Mouse (Mus musculus) liver, embryonic 12.5 days (tissue): ENCODE data around the gene Ceacam16. TPM values are rescaled to one million over a fixed set of nuclear protein-coding genes. Genes with fewer than 3 reads are reported as not detected.
A peak's percentile ranks its signal among the peaks of the same experiment; 100 is the strongest.

ENCODE experiments used
- ATAC-seq: fragments of 200-750 bp; cut with Nextera tagmentation; 2 replicates; pipeline ENCODE4 v1.8.0; 2017; ENCODE audit warnings: moderate number of reproducible peaks, mild to moderate bottlenecking, moderate library complexity
- H3K27ac ChIP-seq: fragments of 300-500 bp; sonication (generic); 2 replicates; pipeline ENCODE4 v1.5.1; 2016; ENCODE audit warnings: mild to moderate bottlenecking
- H3K27me3 ChIP-seq: fragments of 300-500 bp; sonication (generic); replicated peaks from 2 replicates; pipeline ENCODE4 v1.6.1; 2016; ENCODE audit warnings: mild to moderate bottlenecking, moderate library complexity
- H3K36me3 ChIP-seq: fragments of 300-500 bp; sonication (generic); 2 replicates; pipeline ENCODE4 v1.6.1; 2016; ENCODE audit warnings: mild to moderate bottlenecking, moderate library complexity
- H3K4me1 ChIP-seq: fragments of 300-500 bp; sonication (generic); 2 replicates; pipeline ENCODE4 v1.6.1; 2016
- H3K4me2 ChIP-seq: fragments of 300-500 bp; sonication (generic); 2 replicates; pipeline ENCODE4 v1.6.1; 2016; ENCODE audit warnings: mild to moderate bottlenecking, moderate library complexity
- H3K4me3 ChIP-seq: fragments of 300-500 bp; sonication (generic); 2 replicates; pipeline ENCODE4 v1.5.1; 2016; ENCODE audit warnings: mild to moderate bottlenecking, moderate library complexity
- H3K9ac ChIP-seq: fragments of 300-500 bp; sonication (generic); 2 replicates; pipeline ENCODE4 v1.6.1; 2016; ENCODE audit warnings: mild to moderate bottlenecking, moderate library complexity
- H3K9me3 ChIP-seq: fragments of 300-500 bp; sonication (generic); replicated peaks from 2 replicates; pipeline ENCODE4 v1.6.1; 2016; ENCODE audit warnings: mild to moderate bottlenecking, moderate library complexity
- WGBS: fragments of 180-500 bp; shearing (Covaris S2); methylation state at CpG from one replicate; pipeline ENCODE4 v1.1.7; 2016; ENCODE audit not compliant: insufficient replicate concordance; 5-methylcytosine and 5-hydroxymethylcytosine counted together
- polyA plus RNA-seq: library from polyadenylated mRNA; unstranded; fragments of >200 nt; fragmentation: Nextera tagmentation; extraction: Ambion mirVana; gene quantifications from 2 replicates; pipeline ENCODE4 v1.2.1, GENCODE M21; 2016

The Ceacam16 gene
- polyA plus RNA-seq, 1 experiment from 2014 or later: not detected

- WGBS: 64% methylated on average over 8 of the region's 8 CpGs
- Histone ChIP-seq H3K27ac (no peak overlapping the region), H3K4me2 (no peak overlapping the region), H3K27me3 (no peaks in the 10 kb centered on the region), H3K36me3 (no peaks in the 10 kb centered on the region), H3K9ac (no peak overlapping the region), H3K4me3 (no peak overlapping the region), H3K9me3 (no peaks in the 10 kb centered on the region), H3K4me1 (peaks cover 4% of the 10 kb centered on the region; the same call in 1 of the 2 replicates)
- ATAC-seq: peak; percentile 53
Observed at GRCm38 (mm10) chr7:19865246-19866036, 4.3 kb upstream of the Ceacam16 start.

DNA sequence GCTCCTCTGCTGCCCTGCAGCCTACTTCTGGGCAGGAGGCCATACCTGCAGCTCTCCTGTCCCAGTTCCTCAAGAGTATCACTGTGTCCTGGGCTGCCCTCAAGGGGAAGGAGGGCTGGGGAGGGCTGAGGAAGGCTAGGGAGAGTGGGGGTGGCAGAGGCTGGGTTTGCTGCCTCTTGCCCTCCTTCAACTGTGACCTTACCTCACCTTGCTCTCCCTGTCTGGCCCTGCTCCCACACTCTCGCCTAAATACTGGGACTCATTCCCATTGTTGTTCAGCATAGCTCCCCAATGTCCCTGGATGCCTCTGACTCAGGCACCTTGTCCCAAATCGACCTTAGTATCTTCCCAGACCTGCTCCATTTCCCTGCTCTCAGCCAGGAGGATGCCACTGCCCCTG is 3.1 kb upstream of the Ceacam16 start:
- no peak for ATAC-seq
- H3K27me3 ChIP-seq: no peaks in the 10 kb centered on the region
- H3K9ac ChIP-seq: no peak overlapping the region
- 14% methylated on average over 2 of the region's 2 CpGs for WGBS
- no peaks in the 10 kb centered on the region for H3K36me3 ChIP-seq
- H3K4me3 ChIP-seq: no peak overlapping the region
- no peaks in the 10 kb centered on the region for H3K9me3 ChIP-seq
- H3K27ac ChIP-seq: no peak overlapping the region
- no peak overlapping the region for H3K4me2 ChIP-seq
- peaks cover 4% of the 10 kb centered on the region; the same call in 1 of the 2 replicates for H3K4me1 ChIP-seq

DNA sequence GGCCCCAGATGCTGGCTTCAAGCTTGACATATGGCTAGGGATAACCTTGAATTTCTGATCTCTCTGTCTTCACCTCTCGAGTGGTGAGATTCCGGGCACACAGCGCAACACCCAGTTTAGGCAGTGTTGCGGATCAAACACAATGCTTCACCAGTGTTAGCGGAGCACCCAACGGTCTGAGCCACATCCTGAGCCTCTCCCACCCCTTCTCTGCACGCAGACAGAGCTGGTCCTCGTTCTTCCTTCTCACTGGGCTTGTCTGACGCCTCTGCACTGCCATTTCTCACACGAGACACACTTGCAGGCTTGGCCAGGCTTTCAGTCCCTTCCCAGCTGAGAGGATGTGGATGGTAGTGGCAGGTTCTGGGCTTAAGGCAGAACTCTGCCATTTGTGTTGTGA is 1.4 kb downstream of the Ceacam16 start:
- H3K27ac ChIP-seq: no peak overlapping the region
- WGBS: 57% methylated on average over 10 of the region's 10 CpGs

DNA sequence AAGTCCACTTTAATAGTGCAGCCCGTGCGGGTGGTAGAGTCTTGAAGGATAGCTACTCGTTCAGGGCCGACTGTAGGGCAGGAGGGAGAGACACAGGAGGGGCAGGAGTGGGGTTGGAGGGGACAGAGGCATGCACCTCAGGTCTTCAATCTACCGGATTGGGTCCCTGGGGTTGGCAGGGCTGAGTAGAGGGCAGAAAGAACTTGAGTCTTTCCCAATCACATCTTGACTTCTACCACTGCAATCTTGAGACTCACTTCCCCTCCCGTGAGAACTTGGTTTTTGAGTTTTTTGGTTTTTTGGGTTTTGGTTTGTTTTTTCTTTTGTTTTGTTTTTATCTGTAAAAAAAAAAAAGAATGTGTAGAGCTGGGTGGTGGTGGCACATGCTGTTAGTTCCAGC is 4.8 kb downstream of the Ceacam16 start:
- Histone ChIP-seq H3K9me3 (no peaks in the 10 kb centered on the region), H3K4me1 (peaks cover 6% of the 10 kb centered on the region), H3K36me3 (no peaks in the 10 kb centered on the region), H3K9ac (no peak overlapping the region), H3K27ac (no peak overlapping the region), H3K4me2 (no peak overlapping the region), H3K4me3 (no peak overlapping the region), H3K27me3 (peaks cover 40% of the 10 kb centered on the region)
- WGBS: 70% methylated on average over 6 of the region's 6 CpGs
- no peak for ATAC-seq

More for the DNA sequence above, 1.4 kb downstream of the Ceacam16 start:
- no peak overlapping the region for H3K4me2 ChIP-seq
- H3K27me3 ChIP-seq: peaks cover 8% of the 10 kb centered on the region; the same call in 1 of the 2 replicates
- H3K9me3 ChIP-seq: no peaks in the 10 kb centered on the region
- H3K4me3 ChIP-seq: no peak overlapping the region
- H3K4me1 ChIP-seq: peaks cover 4% of the 10 kb centered on the region; the same call in 1 of the 2 replicates
- H3K9ac ChIP-seq: no peak overlapping the region
- no peak for ATAC-seq
- H3K36me3 ChIP-seq: no peaks in the 10 kb centered on the region

- H3K9me3 ChIP-seq: no peaks in the 10 kb centered on the region
- H3K27ac ChIP-seq: no peak overlapping the region
- H3K4me3 ChIP-seq: no peak overlapping the region
- H3K9ac ChIP-seq: no peak overlapping the region
- peaks cover 45% of the 10 kb centered on the region for H3K27me3 ChIP-seq
- WGBS: 50% methylated on average over 5 of the region's 5 CpGs
- no peak overlapping the region for H3K4me2 ChIP-seq
- peaks cover 6% of the 10 kb centered on the region for H3K4me1 ChIP-seq
- H3K36me3 ChIP-seq: no peaks in the 10 kb centered on the region
- ATAC-seq: no peak
Observed at GRCm38 (mm10) chr7:19855663-19856062, 5.4 kb downstream of the Ceacam16 start.

GRCm38 (mm10) chr7:19853526-19853925 is 7.6 kb downstream of the Ceacam16 start:
- WGBS: 74% methylated on average over 20 of the region's 20 CpGs
- no peak overlapping the region for H3K4me3 ChIP-seq

DNA sequence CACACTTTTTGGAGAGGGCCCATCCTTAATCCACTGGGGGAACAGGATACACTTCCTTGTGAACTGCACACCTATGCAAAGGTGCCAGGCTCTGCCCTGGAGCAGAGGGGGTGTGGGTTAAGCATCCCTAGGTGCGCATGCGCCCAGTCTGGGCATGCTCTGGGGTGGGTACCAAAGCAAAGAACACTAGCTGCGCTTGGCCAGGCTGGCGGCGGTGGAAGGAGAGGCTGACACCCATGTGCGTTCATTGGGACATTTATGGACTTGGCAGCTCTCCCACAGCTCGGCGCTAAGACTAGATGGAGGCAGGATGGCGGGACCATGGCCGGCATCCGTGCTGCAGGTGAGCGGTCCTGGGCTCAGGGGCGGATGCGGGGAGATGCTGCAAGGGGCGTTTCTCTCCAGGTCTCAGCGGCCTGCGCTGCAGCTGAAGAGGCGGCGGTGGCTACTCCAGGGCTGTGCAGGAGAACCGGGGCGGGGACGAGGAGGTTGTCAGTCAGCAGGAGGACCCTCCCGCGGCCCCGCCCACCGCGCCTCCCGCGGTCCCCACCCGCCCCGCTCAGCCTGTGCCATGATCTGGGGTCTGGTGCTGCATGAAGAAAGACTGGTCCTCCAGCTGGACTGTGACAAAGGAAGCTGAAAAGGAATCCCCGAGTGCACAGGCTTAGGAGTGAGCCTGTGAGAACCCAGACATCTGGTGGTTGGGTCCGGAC is 9.1 kb downstream of the Ceacam16 start, which contains the start of gene Gm19345:
Gene Gm19345, plus strand, starts transcription at position 146 of the 713 bp plus-strand sequence.
- Histone ChIP-seq H3K9ac (no peak within 1 kb of the TSS), H3K36me3 (no peaks in the 10 kb centered on the region), H3K4me2 (peak within 1 kb of the TSS; percentile 36), H3K9me3 (no peaks in the 10 kb centered on the region), H3K27ac (no peak within 1 kb of the TSS), H3K27me3 (peaks cover 46% of the 10 kb centered on the region), H3K4me1 (peaks cover 17% of the 10 kb centered on the region), H3K4me3 (no peak within 1 kb of the TSS; the same call in 1 of the 2 replicates)
- 5% methylated on average over 33 of the region's 33 CpGs for WGBS
- peak; percentile 53; the same call in 1 of the 2 replicates for ATAC-seq

More at GRCm38 (mm10) chr7:19853526-19853925, 7.6 kb downstream of the Ceacam16 start:
- Histone ChIP-seq H3K27ac (no peak overlapping the region), H3K27me3 (peaks cover 49% of the 10 kb centered on the region), H3K9me3 (no peaks in the 10 kb centered on the region), H3K36me3 (no peaks in the 10 kb centered on the region), H3K4me2 (no peak overlapping the region), H3K4me1 (peaks cover 6% of the 10 kb centered on the region), H3K9ac (no peak overlapping the region)
- ATAC-seq: 0 out of 2 replicates have a peak, but pooled peaks have one; percentile 19

GRCm38 (mm10) chr7:19844521-19845171 is 16.5 kb downstream of the Ceacam16 start:
- ATAC-seq: no peak
- WGBS: 24% methylated on average over 15 of the region's 15 CpGs
- Histone ChIP-seq H3K4me2 (no peak overlapping the region), H3K9ac (no peak overlapping the region), H3K9me3 (no peaks in the 10 kb centered on the region), H3K27me3 (peaks cover 21% of the 10 kb centered on the region), H3K4me3 (no peak overlapping the region), H3K27ac (no peak overlapping the region), H3K4me1 (peaks cover 24% of the 10 kb centered on the region), H3K36me3 (no peaks in the 10 kb centered on the region)

DNA sequence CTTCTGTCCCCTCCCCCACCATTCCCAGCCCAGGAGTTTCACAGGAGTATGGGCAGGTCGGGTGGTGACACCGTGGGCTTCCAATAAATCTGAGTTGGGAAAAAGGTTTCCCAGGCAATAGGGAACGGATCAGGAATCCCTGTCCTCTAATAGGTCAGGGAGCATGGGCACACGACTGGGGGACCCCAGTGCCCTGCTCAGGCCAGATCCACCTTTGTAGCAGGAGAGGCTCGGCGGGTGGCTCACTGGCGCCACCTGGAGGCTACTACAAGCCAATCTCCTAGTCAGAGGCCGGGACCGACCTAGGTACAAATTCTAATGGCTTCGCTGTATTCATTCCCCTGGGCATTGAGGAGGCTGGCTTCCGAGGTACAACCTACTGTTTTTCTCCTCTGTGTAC is 17.5 kb downstream of the Ceacam16 start:
- Histone ChIP-seq H3K27me3 (peaks cover 21% of the 10 kb centered on the region), H3K27ac (no peak overlapping the region), H3K4me2 (no peak overlapping the region), H3K4me3 (no peak overlapping the region), H3K4me1 (peaks cover 24% of the 10 kb centered on the region), H3K36me3 (no peaks in the 10 kb centered on the region), H3K9ac (no peak overlapping the region), H3K9me3 (no peaks in the 10 kb centered on the region)
- peak; percentile 52 for ATAC-seq
- 6% methylated on average over 11 of the region's 11 CpGs for WGBS

- H3K36me3 ChIP-seq: no peaks in the 10 kb centered on the region
- H3K4me3 ChIP-seq: no peak overlapping the region
- no peaks in the 10 kb centered on the region for H3K9me3 ChIP-seq
- peaks cover 21% of the 10 kb centered on the region for H3K27me3 ChIP-seq
- no peak overlapping the region for H3K4me2 ChIP-seq
- WGBS: 34% methylated on average over 19 of the region's 19 CpGs
- ATAC-seq: 0 out of 2 replicates have a peak, but pooled peaks have one; percentile 17
- peaks cover 22% of the 10 kb centered on the region for H3K4me1 ChIP-seq
- H3K9ac ChIP-seq: no peak overlapping the region
- no peak overlapping the region for H3K27ac ChIP-seq
Observed at GRCm38 (mm10) chr7:19842885-19843504, 18.1 kb downstream of the Ceacam16 start.

DNA sequence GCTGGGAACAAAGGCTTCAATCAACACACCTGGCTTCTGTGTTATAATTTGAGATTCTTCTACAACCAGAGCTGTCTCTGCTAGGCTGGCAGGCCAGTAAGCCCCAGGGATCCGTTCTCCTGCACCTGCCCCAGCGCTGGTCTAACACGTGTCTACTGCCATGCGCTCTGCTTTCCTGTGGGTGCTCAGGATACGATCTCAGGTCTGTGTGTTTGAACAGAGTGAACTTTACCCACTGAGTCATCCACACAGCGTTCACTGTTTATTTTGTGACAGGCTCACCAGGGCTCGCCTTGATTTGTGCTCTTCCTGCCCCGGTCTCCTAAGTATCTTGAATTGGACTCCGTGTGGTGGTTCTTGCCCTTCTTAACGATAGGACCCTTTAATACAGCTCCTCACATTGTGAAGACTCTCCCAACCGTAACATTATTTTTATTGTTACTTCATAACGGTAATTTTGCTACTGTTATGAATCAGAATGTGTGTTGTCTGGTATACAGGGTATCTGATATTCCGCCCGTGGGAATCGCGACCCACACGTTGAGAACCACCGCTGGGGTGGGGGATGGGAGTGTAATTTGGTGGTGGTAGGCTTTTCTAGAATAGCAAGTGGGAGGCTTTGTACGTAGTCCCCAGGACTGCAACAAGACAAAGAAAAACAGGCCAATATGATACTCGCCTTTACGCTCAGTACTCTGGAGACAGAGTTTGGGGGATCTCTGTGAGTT is 19.2 kb downstream of the Ceacam16 start:
- H3K36me3 ChIP-seq: no peaks in the 10 kb centered on the region
- H3K27me3 ChIP-seq: peaks cover 18% of the 10 kb centered on the region
- H3K4me3 ChIP-seq: no peak overlapping the region
- peaks cover 13% of the 10 kb centered on the region; the same call in 1 of the 2 replicates for H3K4me1 ChIP-seq
- no peak overlapping the region for H3K9ac ChIP-seq
- WGBS: 72% methylated on average over 21 of the region's 21 CpGs
- no peaks in the 10 kb centered on the region for H3K9me3 ChIP-seq
- H3K27ac ChIP-seq: peak overlapping the region; percentile 66
- ATAC-seq: peak; percentile 70
- H3K4me2 ChIP-seq: no peak overlapping the region
